Mouse (Mus musculus) spleen, adult 18-20 months (tissue): ENCODE results near the gene Fkbp5.

Experiments
- DNase-seq, 2 experiments: peaks; one replicate each; pipeline ENCODE4 v3.0.0; 2022; ENCODE audit warnings: mixed read lengths in 2 of 2

Fkbp5 gene

DNA sequence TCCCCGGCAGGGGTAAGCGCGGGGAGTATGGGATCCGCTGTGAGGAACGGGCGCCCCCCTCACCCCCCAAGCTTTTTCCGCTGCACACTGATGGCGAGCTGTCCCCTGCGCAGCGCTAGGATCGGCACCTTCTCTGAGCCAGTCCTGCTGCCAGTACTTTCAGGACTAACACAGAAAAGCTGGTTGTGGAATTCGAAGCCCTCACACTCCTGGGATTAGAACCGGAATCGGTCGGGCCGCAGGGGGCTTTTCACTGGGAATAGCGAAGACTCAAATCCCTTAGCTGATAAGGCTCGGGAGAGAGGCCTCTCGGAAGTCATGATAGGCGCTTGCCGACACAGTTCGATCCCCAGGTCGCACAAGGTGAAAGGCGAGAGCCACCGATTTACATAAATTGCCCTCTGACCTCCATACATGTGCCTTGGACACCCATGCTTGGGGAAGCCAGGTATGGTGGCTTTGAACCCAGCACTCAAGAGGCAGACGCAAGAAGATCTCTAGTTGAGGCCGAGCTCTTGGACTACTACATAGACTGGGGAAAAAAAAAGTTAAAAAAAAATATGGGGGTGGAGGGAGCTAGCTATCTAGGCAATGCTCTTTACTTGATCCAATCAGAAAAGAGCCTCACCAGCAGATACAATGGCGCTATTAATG is 6.2 kb upstream of the Fkbp5 start:
- DNase-seq, result no peak

DNA sequence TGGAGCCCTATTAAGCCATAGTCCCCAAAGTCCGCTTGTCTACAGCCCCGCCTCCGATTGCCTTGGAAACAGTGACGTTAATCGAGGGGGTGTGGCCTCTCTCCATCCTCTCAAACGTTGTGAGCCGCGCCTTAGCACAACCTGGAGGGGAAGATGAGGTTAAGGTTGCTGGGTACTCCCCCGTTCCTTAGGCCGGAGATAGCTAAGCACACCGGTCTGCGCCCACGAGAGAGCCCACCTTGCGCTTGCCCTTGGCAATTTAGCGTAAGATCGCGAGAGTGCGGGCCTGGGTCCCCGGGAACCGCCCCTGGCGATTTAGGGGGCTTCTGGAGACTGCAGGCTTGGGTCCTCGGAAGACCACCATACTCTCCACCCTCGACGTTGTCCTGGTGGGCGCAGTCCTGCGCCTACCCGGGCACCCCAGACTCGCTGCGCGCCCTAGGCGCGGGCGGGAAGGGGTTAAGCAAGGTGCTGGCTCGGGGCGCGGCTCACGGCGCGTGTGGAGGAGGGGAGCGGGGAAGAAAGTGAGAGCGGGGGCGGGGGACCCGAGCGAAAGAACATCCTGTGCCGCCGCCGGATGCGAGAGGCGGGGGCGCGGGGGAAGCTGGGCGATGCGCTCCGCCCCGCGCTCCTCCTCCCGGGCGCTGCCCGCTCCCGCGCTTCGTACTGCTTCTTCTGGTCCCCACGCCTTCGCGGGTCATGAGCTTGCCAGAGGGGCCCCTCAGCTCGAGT is 5.5 kb upstream of the Fkbp5 start:
- peak; percentile 95 to 98 for DNase-seq

DNA sequence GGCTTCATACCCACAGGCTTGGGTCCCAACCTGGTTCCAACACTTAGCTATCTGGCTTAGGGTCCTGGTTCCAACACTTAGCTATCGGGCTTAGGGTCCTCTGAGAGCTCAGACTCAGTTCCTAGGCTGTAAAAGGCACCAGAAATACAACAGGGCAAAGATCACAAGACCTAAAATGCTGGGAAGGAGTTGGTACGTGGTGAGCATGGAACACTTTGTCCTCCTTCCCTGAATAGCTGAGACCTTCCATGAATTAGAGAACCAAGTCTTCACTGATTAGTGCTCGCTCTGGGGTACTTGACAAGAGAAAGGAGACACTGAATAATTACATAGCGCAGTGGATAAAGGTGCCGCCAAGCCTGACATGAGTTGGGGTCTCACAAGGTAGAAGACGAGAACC is 4.6 kb upstream of the Fkbp5 start:
- DNase-seq, result no peak

DNA sequence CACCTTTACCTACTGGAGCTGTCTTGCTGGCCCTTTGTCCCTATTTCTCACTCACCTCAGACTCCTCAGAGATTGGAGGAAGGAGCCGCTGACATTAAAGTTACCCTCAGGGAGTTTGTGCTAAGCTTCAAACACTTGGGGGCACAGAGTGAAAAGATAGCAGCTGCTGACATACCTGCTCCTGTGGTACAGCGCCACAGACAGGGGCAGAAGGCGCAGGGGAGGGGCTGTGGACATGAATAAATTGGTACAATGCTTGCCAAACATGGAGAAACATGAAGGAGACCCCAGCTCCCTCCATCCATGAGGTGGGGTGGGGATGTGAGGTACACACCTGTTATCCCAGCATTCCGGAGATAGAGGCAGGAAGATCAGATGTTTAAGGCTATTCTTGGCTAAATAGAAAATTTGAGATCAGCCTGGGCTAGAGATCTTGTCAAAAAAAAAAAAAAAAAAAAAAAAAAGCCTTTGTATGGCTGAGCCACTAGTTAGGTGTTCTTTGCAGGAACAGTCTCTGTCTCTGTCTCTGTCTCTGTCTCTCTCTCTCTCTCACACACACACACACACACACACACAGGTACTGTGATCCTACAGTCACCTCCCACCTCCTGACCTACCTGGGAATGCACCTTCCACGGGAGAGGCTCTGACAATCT is 3.9 kb upstream of the Fkbp5 start:
- DNase-seq, result no peak

DNA sequence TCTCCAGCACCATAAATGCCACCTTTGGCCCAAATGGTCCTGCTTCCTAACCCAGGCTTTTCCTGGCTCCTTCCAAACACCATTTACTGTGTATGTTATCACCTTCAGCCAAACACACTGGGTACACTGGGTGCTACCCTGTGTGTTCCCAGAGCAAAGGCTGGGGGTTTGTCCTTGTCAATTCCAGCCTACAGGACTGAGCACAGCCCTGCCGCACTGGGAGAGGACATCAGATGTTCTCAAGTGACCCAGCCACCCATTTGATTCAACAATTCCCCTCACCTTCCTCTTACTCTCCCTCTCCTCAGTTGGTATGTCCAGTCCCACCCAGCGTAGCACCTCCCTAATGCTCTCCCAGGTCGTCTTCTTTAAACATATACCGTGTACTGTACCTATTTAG is 3.2 kb upstream of the Fkbp5 start:
- DNase-seq, result no peak

DNA sequence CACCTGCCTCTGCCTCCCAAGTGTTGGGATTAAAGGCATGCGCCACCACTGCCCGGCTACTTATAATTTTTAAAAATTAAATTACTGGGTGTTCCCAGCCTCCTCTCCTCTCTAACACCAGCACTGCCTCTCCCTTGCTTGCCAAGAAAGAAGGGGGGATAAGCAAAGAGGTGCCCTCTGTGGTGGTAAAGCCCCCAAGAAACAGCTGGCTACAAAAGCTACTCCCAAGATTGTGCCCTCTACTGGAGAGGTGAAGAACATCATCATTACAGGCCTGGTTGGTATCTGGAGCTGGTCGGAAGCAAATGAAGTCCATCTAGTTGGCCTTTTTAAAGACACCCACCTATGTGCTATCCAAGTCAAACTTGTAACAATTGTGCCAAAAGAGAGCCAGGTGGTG is 2.5 kb upstream of the Fkbp5 start:
- no peak for DNase-seq

DNA sequence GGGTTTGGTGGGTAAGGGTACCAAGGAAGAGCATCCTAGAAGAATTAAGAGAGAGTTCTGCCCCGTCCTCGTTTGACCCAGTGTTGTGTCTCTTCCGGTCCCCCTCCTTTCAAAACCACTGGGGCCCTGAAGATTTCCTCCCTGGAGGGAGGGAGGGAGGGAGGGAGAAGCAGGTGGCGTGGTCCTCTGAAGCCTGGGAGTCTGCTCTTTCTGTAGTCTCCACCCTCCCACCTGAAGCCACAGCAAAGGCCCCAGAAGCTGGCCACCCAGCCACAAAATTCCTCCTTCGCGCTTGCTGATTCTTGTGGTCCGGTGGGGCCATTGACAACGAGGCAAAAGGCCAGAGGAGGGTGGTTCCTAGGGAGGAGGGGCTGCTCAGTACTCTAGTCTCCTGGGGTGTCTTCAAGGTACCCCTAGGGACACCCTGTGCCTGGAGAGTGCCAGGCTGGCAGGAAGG is 1.3 kb upstream of the Fkbp5 start:
- DNase-seq, result peak; percentile 51 to 60

DNA sequence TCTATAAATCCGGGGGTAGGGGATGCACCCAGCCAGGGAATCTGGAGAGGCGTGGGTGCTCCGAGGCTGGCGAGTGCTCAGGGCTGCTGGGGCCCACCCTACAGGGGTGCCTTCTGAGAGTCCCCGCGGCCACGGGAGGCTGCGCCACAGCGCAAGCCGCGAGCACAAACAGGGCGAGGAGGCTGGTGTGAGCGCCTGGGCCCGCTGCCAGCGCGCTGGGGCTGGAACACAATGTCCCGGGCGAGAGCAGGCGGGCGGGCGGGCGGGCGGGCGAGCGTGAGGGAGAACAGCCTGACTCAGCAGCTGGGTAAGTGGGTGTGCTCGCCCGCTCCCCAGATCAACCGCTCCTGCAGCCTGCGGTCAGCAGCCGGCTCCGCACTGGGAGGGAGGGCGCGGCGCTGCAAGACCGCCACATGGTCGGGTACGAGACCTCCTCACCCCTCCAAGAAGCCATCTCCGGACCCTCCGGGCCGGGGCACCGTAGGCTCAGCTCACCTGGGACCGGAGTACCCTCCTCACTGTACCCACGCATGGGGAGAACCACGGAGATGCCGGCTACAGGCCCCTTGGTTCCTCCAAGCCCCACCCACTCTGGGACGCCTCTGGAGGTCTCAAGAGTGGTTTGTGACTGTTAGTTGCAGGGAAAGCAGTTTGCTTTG is 758 bp upstream of the Fkbp5 start:
- DNase-seq, result peak; percentile 84 to 87

DNA sequence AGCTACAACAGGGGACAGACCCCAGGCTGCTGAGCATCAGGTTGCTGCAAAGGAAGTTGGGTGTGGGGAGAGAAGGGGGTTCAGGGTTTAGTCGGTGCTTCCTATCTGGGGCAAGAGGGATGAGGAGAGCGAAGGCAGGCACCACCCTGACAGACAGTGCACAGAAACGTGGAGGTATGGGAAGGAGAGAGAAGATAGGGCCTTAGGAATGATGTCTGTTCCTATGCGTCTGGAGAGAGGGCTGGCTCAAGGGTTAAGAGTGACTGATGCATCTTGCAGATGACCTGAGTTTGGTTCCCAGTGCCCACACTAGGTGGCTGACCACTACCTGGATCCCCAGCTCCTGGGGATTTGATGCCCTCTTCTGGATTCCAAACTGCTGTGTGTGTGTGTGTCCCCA is 446 bp downstream of the Fkbp5 start:
- no peak for DNase-seq

DNA sequence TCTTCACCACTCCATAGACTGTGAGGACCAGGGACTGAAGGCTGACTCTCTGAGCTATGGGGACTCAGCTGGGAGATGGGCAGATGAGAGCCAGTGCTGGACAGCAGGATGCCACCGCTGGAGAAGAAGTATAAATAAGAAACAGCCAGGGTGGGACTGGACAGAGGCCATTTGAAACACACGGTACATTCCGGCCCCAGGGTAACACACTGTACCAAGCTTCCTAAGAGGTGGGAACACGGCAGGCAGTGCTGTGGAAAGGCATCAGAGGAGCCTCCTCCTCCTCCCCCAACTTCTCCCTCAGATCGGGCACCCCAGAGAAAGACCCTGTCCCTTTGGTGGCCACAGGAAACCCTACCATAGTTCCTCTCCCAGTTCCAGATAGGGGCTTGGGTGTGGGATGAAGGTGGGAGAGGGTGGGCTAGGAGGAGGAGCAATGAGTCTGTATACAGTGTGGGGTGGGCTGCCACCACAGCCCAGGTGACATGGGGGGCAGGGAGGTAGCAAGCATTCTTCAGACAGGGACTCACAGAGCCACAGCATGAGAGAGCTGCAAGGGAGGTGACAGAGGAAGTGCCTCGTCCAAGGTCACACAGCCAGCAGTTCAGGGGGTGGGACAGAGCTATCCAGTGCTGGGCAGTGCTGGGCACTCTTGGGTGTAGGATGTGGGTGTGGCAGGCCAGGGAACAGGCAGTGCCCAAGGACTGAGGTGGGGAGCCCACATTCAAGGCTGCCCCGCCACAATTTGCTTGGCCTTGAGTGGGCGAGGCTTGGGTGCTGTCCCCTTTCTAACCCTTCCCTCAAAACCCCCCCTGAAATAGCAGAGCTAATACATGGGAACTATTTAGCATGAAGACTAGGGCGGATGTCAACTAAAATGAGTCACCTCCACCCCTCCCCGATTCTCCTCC is 1.6 kb downstream of the Fkbp5 start:
- DNase-seq, result peak; percentile 53 to 59

DNA sequence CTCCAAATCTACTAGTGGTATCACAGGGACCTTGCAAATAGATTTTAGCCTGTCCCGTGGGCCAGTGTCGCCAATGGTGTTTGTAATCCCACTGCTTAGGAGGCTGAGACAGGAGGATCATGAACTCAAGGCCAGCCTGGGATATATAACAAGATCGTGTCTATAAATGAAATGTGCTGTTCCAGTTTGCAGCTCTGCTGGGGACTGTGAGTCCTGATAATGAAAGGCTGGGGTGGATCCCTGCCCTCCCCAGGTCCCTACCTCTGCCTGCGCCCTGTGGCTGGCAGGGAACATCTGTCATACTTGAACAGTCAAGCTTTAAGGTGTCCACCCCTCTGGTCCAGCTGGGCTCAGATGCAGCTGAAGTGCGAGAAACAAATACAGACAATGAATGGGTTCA is 2.8 kb downstream of the Fkbp5 start:
- no peak for DNase-seq

DNA sequence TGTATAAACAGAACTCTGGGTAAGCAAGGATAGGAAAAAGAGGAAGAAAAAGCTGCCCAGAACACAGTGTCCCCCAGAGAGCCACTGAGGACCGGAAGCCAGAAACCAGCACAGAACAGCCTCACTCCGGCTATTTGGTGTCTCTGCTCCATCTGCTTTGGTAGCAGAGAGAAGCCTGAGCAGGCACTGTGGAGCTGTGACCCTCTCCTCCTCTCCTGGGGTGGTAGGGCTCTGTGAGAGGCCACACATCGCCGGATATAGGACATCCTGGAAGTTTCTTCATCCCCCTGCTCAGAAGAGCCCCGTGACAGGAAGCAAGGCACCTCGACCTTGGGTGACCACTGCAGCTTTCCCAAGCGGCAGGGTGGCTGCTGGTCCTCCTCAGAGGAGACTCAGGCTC is 3.5 kb downstream of the Fkbp5 start:
- peak; percentile 41 to 55 for DNase-seq

DNA sequence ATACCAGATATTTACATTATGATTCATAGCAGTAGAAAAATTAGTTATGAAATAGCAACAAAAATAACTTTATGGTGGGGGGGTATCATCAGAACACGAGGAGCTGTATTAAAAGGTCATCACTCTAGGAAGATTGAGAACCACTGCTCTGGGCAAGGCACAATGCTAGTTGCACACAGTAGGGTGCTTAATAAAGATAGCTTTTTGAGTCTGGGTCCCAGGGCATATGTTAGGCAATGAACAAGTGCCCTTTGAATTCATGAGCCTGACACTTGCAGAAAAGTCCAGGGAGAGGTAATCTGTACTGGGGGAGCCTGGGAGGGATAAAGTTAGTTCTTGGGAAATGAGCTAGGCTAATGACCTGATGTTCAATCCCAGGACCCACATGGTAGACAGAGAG is 4.0 kb downstream of the Fkbp5 start:
- no peak for DNase-seq

DNA sequence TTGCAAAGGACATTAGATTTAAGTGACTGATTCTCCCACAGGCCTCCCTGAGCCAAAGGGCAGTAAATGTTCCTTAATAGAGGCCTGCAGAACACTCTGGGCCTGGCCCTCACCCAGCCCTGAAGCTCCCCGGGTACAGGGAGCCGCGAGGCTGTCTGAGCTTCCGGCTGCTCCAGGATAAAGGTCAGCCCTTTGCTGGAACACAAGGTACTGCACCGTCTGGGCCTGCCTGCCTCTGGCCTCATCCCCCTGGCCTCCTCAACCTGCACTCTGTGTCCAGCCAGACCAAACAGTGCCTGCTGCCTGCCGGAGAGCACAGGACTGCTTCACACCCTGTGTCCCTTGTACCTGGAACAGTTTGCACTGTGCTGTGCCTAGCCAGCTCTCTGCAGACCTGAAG is 4.6 kb downstream of the Fkbp5 start:
- no peak for DNase-seq

DNA sequence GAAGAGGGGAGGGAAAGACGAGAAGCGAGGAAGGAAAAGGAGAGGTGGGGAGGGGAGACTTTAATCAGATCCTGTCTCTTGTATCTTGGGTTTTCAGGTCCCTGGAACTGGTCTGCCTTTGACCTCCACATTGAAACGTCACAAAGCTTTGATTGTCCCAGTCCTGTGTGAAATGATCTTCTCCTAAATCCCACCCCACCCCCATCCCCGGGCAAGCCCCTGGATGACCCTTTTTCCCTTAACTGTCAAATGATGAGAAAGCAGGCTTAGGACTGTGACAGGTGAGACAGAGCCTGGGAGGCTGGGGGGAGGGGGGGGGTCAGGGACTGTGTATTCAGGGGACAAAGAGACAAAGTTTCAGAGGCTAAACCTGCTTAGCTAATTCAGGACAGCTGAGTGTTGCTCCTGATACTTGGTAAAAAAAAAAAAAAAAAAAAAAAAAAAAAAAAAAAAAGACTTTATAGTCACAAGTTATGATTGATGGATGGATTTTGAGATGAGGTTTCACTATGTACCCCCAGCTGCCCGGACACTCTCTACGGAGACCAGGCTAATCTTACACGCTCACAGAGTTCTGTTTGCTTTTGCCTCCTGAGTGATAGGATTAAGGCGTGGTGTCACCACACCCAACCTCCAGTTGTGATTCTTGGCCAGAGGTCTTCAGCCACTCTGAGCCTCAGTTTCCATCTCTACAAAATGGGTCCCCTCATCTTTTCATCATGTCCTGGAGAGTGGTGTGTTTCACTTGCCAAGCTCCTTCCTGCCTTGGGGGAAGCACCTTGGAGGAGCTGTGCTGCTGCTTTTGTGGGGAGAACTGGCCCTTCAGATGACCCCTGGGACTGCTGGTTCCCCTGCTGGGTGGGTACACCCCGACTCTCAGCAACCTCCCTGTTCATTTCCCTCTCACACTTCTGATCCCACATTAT is 5.4 kb downstream of the Fkbp5 start:
- DNase-seq, result no peak

DNA sequence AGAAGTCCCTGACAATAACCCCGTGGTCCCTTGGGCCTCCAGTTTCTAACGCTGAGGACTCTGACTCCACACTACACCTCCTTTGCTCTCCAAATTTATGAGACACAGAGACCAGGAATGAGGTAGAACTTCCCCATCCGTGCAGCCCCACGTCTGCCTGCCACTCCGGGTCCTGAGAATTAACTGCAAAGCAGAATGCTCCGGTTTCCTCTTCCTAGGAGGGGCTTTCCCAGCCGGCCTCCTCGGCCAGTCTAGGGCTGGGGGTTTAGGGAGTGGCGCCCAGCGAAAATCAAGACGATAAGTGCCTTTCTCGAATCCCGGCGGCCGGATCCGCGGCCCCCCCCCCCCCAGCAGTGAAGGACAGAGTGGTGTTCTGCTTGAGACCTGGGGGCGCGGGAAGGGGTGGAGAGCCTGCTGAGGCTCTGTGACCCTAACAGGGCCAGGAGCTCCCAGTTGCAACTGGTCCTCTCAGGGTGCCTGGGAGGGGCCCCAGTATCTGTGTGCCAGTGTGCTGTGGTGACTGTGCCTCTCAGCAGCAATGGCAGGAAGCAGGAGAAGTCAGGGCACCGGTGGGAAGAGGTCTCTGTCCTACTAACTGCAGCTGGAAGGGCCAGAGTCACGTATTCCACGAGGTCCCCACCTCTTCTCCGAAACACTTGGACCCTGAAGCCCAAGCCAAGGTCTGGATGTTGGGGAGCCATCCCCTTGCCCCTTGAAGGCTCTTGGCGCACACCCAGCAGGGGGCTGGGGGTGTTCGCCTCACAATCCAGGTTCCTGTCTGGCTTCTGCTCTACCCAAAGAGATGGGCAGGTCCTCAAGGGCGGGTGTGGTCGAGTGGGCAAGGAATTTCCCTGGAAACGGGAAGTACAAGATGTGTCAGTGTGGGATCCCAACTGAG is 6.6 kb downstream of the Fkbp5 start:
- no peak for DNase-seq

DNA sequence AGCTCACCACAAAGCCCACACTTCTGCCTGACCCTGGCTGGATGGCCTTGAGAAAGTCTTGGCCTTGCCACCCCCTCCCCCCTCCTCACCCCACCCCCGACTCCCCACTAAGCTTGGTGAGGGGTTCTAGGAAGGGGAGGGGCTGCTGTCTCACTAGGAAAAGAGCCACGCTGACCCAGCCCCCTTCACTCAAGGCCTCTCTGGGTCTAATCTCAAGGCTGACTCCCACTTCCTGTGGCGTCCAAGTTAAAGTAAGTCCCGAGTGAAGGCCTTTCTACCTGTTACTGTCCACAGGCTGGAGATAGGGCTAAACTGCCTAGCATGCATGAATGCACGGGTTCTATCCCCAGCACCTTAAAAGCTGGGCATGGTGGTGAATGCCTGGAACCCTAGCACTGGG is 9.8 kb downstream of the Fkbp5 start:
- DNase-seq, result no peak

DNA sequence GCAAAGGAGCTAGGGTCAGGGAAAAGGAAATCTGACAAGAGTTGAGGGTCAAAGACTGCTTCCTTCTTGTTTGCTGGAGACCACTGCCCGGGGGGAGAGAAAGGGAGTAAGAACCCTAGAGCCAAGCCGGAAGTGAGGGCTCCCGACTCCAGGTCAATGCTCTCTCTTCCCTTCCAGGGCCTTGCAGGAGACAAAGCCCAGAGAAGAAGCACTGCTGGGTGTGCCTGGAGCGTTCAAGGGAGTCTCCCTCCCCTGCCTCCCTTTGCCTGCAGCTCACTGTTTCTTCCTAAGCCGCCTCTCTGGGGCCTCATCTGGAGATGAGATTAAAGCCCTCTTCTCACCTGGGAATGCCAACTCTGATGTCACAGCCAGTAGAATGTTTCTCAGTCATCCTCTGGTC is 10.4 kb downstream of the Fkbp5 start:
- no peak for DNase-seq

DNA sequence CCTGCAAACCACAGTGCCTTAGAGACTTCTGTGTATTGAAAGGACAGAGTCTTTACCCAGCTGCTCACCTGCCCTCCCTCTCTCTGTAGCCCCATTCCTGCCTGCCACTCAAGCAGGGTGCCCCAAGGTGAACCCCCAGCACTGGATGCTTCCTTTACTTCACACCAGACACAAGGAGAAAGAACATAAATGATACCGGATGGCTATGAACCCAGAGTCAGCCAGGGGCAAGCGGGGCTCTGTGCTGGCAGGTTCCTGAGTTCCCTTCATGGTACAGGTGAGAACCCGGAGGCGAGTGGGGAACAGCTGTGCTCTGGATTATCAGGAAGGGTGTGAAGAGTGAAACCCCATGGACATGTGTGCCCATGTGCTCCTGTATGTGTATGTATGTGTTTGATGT is 11.7 kb downstream of the Fkbp5 start:
- no peak for DNase-seq

DNA sequence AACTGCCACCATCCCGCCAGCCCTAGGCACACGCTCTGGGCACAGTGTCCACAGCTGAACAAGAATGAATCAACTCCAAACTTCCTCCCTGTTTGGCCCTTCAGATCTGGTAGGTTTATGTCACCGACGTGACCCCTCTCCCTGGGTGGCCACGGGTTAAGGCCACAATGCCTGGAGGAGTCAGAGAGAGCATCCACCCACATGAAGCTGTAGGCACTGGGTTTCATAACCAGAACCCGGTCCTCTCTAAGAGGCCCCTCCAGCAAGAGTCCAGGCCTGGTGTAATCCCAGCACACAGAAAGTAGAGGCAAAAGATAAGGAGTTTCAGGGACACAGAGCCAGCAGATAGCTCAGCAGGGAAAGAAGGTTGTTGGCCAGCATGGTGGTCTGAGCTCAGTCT is 13.1 kb downstream of the Fkbp5 start:
- no peak for DNase-seq
